Mouse (Mus musculus) mesoderm, embryonic 11.5 days (tissue): ENCODE data around the gene Gm12355.

ENCODE experiments used
- DNase-seq: peaks from one replicate; pipeline ENCODE4 v3.0.0-alpha.2; 2012; ENCODE audit warnings: low read depth, low spot score

Gene Gm12355

DNA sequence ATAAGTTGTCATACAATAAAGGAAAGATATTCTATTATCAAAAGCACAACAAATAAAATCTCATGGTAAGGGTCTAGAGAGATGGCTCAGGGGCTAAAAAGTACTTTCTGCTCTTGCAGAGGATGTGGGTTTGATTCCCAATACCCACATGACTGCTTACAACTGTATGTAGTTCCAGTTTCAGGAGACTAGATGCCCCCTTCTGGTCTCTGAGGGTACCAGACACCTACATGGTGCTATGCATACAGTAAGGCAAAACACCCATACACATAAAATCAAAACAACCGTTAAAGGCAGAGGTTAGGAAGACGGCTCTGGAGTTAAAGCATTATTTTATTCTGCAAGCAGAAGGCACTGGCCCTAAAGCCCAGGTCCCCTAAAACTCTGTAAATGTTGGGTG lies 21.5 kb downstream of the Gm12355 start:
- DNase-seq = no peak

DNA sequence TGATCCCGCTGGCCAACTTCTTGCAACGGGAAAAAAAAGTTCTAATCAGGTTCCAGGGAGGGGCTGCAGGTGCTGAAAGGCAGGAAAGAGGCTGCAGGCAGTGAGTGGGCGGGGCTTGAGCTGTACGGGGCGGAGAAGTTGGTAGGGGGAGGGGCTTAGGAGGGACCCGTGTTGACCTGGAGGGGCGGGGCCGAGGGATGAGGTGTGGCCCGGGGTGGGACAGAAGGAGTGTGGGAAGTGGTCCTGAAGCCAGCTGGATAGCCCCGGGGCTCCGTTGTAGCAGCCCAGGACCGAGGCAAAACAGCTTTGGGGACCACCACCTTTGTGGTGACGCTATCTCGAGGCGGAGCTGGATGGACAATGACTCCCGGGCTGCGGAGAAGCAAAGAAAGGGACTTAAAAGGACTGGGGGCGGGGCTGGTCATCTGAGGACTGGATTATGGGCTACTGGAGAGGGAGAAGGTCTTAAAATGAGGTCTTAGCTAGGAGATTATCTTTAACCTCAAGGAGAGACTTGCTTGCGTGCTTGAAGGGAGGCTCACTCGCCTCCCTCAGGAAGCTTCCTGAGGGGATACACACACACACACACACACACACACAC lies 23.3 kb downstream of the Gm12355 start:
- DNase-seq = peak; percentile 66

GRCm38 (mm10) chr11:98599291-98599690 lies 26.2 kb downstream of the Gm12355 start:
- no peak for DNase-seq

DNA sequence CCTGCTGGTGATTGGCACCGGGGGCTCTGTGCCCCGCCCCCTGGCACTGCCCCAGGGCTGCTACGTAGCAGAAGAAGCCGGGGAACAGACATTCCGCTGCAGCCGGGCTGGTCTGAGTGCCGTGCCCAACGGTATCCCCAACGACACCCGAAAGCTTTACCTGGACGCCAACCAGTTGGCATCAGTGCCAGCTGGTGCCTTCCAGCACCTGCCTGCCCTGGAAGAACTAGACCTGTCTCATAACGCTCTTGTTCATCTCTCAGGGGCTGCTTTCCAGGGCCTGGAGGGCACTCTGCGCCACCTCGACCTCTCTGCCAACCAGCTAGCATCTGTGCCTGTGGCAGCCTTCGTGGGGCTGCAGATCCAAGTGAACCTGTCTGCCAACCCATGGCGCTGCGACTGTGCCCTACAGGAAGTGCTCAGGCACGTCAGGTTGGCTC lies 26.6 kb downstream of the Gm12355 start:
- DNase-seq = no peak

DNA sequence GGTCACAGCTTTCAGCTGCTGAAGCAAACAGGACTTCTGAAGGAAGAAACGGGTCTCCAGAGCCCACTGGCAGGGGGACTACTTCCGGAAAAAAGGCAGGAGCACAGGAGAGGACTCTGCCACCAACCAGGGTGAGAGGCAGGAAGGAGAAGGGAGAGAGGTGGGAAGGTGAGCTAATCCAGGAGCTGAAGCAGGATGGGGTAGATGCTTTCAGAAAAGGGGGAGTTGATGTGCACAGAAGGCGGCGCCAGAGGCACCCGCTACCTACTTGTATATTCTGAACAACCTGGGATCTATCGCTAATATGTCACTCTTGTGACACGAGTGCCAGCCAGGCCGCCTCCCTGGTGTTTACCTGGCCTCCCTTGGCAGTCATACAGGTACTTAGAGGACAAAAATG lies 27.5 kb downstream of the Gm12355 start, which contains the start of gene Lrrc3c:
Lrrc3c (plus strand) TSS at position 301 of the 400 bp plus-strand sequence.
- DNase-seq = no peak

DNA sequence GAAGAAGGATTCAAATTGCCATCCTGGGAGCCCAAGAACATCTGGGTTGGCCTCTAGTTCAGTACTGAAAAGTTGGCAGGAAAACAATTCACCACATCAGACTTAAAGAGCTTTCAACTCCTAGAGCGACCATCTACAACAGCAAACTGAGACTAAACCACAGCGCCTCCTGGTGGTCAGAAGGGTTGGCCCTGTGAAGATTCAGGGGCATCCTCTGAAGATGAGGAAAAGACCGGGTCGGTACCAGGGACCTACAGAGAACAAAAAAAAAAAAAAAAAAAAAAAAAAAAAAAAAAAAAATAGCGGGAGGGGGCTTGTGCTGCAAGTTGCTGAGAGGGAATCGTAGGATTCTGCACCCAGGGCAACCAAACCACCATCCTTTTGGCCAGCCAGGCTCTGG lies 28.1 kb downstream of the Gm12355 start:
- peak; percentile 70 for DNase-seq

GRCm38 (mm10) chr11:98595955-98596354 lies 29.5 kb downstream of the Gm12355 start:
- no peak for DNase-seq

DNA sequence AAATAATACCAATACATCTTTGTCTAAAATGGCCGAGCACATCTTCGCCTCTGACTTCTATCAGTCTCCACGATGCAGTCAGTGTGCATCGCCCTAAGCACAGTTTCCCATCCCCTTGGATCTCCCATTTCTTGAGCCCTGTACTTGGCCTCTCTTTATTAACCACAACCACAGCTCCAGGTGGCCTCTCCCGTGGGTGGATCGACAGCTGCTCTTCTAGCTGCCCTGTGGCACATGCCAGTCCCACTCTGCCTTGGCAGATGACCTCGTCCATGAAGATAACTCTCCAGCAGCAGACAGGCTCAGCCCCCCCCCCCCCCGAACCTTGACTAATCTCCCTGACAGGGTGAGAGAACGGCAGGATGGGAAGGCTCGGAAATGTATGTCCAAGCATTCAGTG lies 30.0 kb downstream of the Gm12355 start:
- no peak for DNase-seq

DNA sequence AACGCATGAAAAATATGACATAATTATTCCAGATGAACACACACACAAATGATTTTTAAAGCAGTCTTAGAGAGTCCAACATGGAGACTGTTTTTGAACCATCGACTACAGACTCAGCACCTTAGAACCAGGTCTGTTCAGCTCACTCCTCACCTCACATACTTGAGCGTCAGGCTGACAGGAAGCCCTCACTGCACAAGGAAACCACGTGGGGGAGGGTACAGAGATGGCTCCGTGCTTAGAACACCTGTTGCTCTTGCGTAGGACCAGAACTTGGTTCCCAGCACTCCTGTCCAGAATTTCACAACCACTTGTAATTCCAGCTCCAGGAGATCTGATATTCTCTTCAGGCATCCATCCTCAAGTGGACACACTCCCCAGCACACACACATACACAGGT lies 30.4 kb downstream of the Gm12355 start:
- no peak for DNase-seq

- peak; percentile 45 for DNase-seq
Observed at GRCm38 (mm10) chr11:98590548-98591445, 34.7 kb downstream of the Gm12355 start.

GRCm38 (mm10) chr11:98589306-98589705 lies 36.2 kb downstream of the Gm12355 start:
- DNase-seq = no peak

GRCm38 (mm10) chr11:98588833-98589281 lies 36.6 kb downstream of the Gm12355 start:
- no peak for DNase-seq

- peak; percentile 64 for DNase-seq
Observed at GRCm38 (mm10) chr11:98587684-98588546, 37.5 kb downstream of the Gm12355 start.

DNA sequence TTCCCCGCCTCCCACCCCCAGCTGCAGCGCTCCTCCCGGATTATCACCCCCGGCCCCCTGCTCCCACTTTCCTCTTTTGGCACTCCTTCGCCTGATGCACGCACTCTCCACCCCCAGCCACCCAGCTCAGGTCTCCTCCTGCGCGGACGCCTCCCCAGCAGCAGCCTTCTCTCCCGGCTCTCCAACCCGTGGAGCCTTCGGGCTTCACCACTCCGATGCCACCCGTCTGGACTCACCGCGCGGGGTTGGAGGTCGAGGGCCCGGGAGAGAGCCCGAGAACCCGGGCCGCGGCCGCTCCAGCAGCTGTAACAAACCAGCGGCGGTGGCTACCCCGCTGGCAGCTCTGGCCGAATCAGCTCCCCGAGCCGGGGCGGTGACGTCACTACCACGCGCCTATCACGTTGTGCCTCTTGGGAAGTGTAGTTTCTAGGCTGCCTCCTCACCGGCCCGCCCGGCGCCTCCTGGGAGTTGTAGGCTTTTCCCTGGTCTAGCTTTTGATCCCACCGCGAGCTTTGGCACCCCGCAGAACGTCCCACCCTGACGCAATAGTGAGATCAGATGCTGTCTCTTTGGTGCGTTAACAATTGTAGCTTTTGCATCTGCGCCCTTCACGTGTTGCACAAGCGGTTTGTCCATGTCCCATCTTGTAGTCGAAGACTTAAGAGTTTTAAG lies 38.4 kb downstream of the Gm12355 start, which contains the start of gene Ormdl3:
Ormdl3 (minus strand) TSS at position 477 of the 672 bp plus-strand sequence.
- peak; percentile 99 for DNase-seq

DNA sequence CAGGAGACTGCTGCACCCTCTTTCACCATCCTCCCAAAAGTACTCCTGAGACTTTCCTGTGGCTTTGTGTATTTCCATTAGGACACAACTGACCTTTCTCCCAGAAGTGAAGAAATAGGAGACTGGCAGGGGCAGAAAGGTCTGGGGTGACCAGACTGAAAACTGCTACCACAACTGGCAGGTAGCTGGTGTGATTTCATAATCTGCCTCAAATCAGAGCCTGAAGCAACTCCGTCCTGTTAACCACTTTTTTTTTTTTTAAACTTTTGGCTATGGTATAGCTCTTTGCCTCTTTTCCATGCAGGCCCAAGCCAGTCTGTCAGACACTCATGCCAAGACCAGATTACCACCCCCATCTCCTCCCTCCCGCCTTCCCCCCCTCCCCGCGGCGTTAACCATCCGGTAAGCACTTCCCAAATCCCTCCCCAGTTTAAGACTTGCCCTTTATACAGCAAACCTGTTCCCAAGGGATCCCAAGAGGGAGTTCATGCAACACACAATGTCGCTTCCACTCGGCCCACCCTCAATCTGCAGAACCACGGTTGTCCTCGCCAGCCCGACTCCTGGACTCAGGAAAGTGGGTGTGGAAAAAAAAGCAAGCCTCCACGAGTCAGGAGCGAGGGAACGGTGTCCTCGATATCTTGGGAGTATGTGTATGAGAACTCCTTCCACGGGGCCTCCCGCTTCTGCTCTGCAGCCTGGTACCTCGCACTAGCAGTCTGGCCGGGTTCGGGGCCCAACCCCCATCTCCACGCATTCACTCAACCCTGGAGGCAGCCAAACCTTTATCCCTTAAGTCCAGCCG lies 39.2 kb downstream of the Gm12355 start:
- DNase-seq = no peak

GRCm38 (mm10) chr11:98584629-98585177 lies 40.8 kb downstream of the Gm12355 start:
- DNase-seq = no peak

- no peak for DNase-seq
Observed at GRCm38 (mm10) chr11:98584146-98584545, 41.3 kb downstream of the Gm12355 start.

DNA sequence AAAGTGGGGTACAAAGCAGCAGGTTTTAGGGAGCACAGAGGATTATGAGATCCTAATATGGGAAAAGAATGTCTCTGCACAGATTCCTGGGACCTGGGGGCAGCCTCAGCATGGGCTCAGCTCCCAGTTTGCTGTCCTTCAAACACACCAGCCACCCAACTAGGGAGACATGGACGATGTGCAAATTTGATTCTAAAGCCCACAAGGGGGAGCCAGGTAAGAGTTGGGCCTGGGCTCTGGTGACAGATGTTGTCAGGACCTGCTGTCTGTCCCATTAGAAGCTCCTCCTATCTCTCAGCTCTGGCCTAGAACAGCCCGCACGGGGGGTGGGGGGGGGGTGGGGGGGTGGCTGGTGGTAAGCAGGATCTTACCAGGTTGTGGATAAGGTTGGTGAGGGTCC lies 41.9 kb downstream of the Gm12355 start:
- no peak for DNase-seq

- DNase-seq = no peak
Observed at GRCm38 (mm10) chr11:98583265-98583552, 42.3 kb downstream of the Gm12355 start.

DNA sequence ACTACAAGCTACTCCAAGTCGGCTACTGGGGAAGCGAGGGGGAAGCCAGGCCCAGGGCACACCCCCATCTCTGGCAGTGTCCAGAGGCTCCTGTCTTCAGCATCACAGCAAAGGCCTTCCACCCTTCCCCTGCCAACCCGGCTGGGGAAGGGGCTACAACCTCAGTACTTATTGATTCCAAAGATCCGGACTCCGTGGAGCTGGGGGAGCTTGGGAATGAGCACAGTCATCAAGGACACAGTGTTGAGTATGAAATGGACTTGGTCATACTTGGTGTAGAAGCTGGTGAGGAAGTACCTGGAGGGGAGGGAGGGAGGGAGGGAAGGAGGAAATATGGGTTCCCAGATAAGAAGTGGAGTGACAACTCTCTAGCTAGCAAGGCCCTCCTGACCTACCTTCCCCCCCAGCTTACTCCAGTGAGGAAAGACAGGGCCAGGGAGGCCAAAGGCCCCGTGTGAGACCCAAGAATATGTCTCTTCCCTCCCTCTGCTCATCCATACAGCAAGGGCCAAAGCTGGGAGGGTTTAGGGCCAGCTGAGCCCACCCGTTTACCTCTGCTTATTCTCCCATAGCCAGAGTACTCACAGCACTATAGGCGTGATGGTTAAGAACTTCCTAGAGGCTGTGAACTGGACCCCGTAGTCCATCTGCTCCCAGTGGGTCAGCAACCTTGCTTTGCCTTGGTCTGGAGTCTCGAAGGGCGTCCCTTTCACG lies 42.8 kb downstream of the Gm12355 start:
- DNase-seq = no peak
